Mouse (Mus musculus): Measurements from ENCODE around the gene Tmeff2. TPM values are rescaled to one million over a fixed set of nuclear protein-coding genes. Genes with fewer than 3 reads are reported as not detected.

Gene Tmeff2
- polyA plus RNA-seq, 1 experiment from 2014 or later, result 11.6 TPM

DNA sequence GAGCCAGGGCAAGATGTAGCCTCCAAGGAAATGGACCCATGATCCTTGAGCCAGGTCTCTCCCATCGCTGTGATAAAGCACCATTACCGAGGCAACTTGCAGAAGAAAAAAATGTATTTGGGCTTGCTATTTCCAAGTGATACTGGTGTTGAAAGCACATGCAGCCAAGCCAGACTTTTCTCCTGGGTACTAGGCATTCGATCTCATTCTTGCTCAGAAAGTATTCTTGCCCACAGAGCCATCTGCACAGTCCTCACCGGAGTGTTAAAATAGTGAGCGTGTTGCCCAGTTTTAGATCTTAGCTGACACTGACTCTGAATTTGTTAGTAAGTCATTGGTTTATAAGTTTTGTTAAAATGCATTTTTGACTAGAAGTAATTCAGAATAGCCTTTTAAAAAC is 215.3 kb downstream of the Tmeff2 start:
- H3K4me3 ChIP-seq (replicated peaks), result no peak overlapping the region
- WGBS, result 84% methylated on average over 5 of the region's 5 CpGs
- no peak overlapping the region for H3K27ac ChIP-seq (replicated peaks)
- H3K27me3 ChIP-seq, result no peaks in the 10 kb centered on the region
- H3K4me1 ChIP-seq, result no peaks in the 10 kb centered on the region
- H3K9ac ChIP-seq, result no peak overlapping the region
- H3K9me3 ChIP-seq (replicated peaks), result no peaks in the 10 kb centered on the region
- ATAC-seq (ENCODE audit: insufficient number of reproducible peaks, low FRiP score, low TSS enrichment, low read depth), result no peak
- H3K4me2 ChIP-seq (replicated peaks), result no peak overlapping the region
- no peaks in the 10 kb centered on the region for H3K36me3 ChIP-seq

GRCm38 (mm10) chr1:51117830-51118229 is 217.4 kb downstream of the Tmeff2 start:
- ATAC-seq (ENCODE audit: insufficient number of reproducible peaks, low FRiP score, low TSS enrichment, low read depth), result no peak
- WGBS, result 85% methylated on average over 2 of the region's 2 CpGs
- no peak overlapping the region for H3K4me2 ChIP-seq (replicated peaks)

GRCm38 (mm10) chr1:51125671-51126424 is 225.4 kb downstream of the Tmeff2 start:
- no peak overlapping the region for H3K4me2 ChIP-seq (replicated peaks)
- WGBS, result 50% methylated on average over 10 of the region's 10 CpGs

More at GRCm38 (mm10) chr1:51117830-51118229, 217.4 kb downstream of the Tmeff2 start:
- H3K27me3 ChIP-seq, result no peaks in the 10 kb centered on the region
- no peaks in the 10 kb centered on the region for H3K9me3 ChIP-seq (replicated peaks)
- no peak overlapping the region for H3K9ac ChIP-seq
- H3K4me3 ChIP-seq (replicated peaks), result no peak overlapping the region
- no peaks in the 10 kb centered on the region for H3K36me3 ChIP-seq
- H3K4me1 ChIP-seq, result no peaks in the 10 kb centered on the region
- H3K27ac ChIP-seq (replicated peaks), result no peak overlapping the region

DNA sequence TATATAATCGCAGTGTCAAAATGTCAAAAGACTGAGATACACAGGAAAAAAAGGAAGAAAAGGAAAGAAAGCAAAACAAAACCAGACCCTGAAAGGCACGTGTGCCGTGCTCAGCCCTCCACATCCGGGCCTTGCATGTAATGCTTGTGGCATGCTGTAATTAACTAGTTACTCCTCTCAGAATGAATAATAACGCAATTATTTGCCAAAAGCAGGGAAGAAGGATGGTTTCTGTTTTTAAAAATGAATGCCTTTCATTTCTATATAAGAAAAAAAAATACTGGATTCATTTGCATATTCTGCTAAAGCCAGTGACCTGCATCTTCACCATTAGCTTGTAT is 225.9 kb downstream of the Tmeff2 start:
- no peak overlapping the region for H3K4me2 ChIP-seq (replicated peaks)
- no peak overlapping the region for H3K27ac ChIP-seq (replicated peaks)
- no peaks in the 10 kb centered on the region for H3K9me3 ChIP-seq (replicated peaks)
- no peaks in the 10 kb centered on the region for H3K36me3 ChIP-seq
- H3K9ac ChIP-seq, result no peak overlapping the region
- H3K4me3 ChIP-seq (replicated peaks), result no peak overlapping the region
- H3K4me1 ChIP-seq, result 0 out of 2 replicates have a peak, but pooled peaks cover 3% of the 10 kb centered on the region
- H3K27me3 ChIP-seq, result no peaks in the 10 kb centered on the region
- no peak for ATAC-seq (ENCODE audit: insufficient number of reproducible peaks, low FRiP score, low TSS enrichment, low read depth)
- WGBS, result 38% methylated on average over 5 of the region's 5 CpGs

More at GRCm38 (mm10) chr1:51125671-51126424, 225.4 kb downstream of the Tmeff2 start:
- Histone ChIP-seq H3K9ac (no peak overlapping the region), H3K27ac (replicated peaks) (no peak overlapping the region), H3K27me3 (no peaks in the 10 kb centered on the region), H3K9me3 (replicated peaks) (no peaks in the 10 kb centered on the region), H3K4me1 (0 out of 2 replicates have a peak, but pooled peaks cover 3% of the 10 kb centered on the region), H3K36me3 (no peaks in the 10 kb centered on the region), H3K4me3 (replicated peaks) (no peak overlapping the region)
- no peak; the same call in 1 of the 2 replicates for ATAC-seq (ENCODE audit: insufficient number of reproducible peaks, low FRiP score, low TSS enrichment, low read depth)

DNA sequence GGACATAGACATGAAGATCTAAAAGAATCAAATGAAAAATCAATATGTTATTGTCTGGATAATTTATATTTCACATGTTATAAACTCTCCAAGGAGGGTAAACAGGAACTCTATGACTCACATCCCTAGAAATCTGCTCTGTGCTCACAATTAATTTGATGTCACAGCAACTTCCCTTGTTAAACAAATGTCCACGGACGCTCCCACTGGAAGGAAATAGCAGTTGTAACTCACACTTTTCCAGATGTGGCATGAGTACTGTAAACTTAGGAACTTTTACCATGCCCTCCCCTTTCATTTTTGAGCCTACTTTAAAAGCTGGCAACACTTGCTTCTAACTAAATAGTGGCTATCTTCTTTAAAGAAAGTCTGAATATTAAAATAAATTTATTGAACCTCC is 236.3 kb downstream of the Tmeff2 start:
- WGBS, result 26% methylated on average over 2 of the region's 2 CpGs
- no peak overlapping the region for H3K27ac ChIP-seq (replicated peaks)
- H3K4me3 ChIP-seq (replicated peaks), result no peak overlapping the region
- no peaks in the 10 kb centered on the region for H3K36me3 ChIP-seq
- no peaks in the 10 kb centered on the region for H3K9me3 ChIP-seq (replicated peaks)
- no peak for ATAC-seq (ENCODE audit: insufficient number of reproducible peaks, low FRiP score, low TSS enrichment, low read depth)
- no peak overlapping the region for H3K4me2 ChIP-seq (replicated peaks)
- no peaks in the 10 kb centered on the region for H3K4me1 ChIP-seq
- no peaks in the 10 kb centered on the region for H3K27me3 ChIP-seq
- H3K9ac ChIP-seq, result no peak overlapping the region

GRCm38 (mm10) chr1:51139605-51140004 is 239.2 kb downstream of the Tmeff2 start:
- Histone ChIP-seq H3K9ac (no peak overlapping the region), H3K36me3 (no peaks in the 10 kb centered on the region), H3K4me2 (replicated peaks) (no peak overlapping the region), H3K27me3 (no peaks in the 10 kb centered on the region), H3K27ac (replicated peaks) (no peak overlapping the region), H3K4me1 (no peaks in the 10 kb centered on the region), H3K9me3 (replicated peaks) (no peaks in the 10 kb centered on the region), H3K4me3 (replicated peaks) (no peak overlapping the region)
- ATAC-seq (ENCODE audit: insufficient number of reproducible peaks, low FRiP score, low TSS enrichment, low read depth), result no peak
- WGBS, result 83% methylated on average over 10 of the region's 10 CpGs

- no peak overlapping the region for H3K4me2 ChIP-seq (replicated peaks)
- H3K27ac ChIP-seq (replicated peaks), result no peak overlapping the region
- H3K27me3 ChIP-seq, result no peaks in the 10 kb centered on the region
- H3K4me1 ChIP-seq, result no peaks in the 10 kb centered on the region
- H3K36me3 ChIP-seq, result no peaks in the 10 kb centered on the region
- H3K9me3 ChIP-seq (replicated peaks), result no peaks in the 10 kb centered on the region
- no peak overlapping the region for H3K9ac ChIP-seq
- 85% methylated on average over 1 of the region's 1 CpGs for WGBS
- ATAC-seq (ENCODE audit: insufficient number of reproducible peaks, low FRiP score, low TSS enrichment, low read depth), result no peak
- H3K4me3 ChIP-seq (replicated peaks), result no peak overlapping the region
These were observed 240.9 kb downstream of the Tmeff2 start for GRCm38 (mm10) chr1:51141381-51141780.

GRCm38 (mm10) chr1:51142729-51143128 is 242.3 kb downstream of the Tmeff2 start:
- 73% methylated on average over 3 of the region's 3 CpGs for WGBS
- no peaks in the 10 kb centered on the region for H3K36me3 ChIP-seq
- no peaks in the 10 kb centered on the region for H3K9me3 ChIP-seq (replicated peaks)
- H3K4me1 ChIP-seq, result no peaks in the 10 kb centered on the region
- no peak overlapping the region for H3K27ac ChIP-seq (replicated peaks)
- H3K4me2 ChIP-seq (replicated peaks), result no peak overlapping the region
- H3K27me3 ChIP-seq, result no peaks in the 10 kb centered on the region
- H3K9ac ChIP-seq, result no peak overlapping the region
- H3K4me3 ChIP-seq (replicated peaks), result no peak overlapping the region
- ATAC-seq (ENCODE audit: insufficient number of reproducible peaks, low FRiP score, low TSS enrichment, low read depth), result no peak

GRCm38 (mm10) chr1:51145693-51146092 is 245.2 kb downstream of the Tmeff2 start:
- Histone ChIP-seq H3K36me3 (no peaks in the 10 kb centered on the region), H3K4me1 (no peaks in the 10 kb centered on the region), H3K27ac (replicated peaks) (no peak overlapping the region), H3K9ac (no peak overlapping the region), H3K4me3 (replicated peaks) (no peak overlapping the region), H3K9me3 (replicated peaks) (no peaks in the 10 kb centered on the region), H3K4me2 (replicated peaks) (no peak overlapping the region), H3K27me3 (no peaks in the 10 kb centered on the region)
- 67% methylated on average over 4 of the region's 4 CpGs for WGBS
- no peak for ATAC-seq (ENCODE audit: insufficient number of reproducible peaks, low FRiP score, low TSS enrichment, low read depth)

DNA sequence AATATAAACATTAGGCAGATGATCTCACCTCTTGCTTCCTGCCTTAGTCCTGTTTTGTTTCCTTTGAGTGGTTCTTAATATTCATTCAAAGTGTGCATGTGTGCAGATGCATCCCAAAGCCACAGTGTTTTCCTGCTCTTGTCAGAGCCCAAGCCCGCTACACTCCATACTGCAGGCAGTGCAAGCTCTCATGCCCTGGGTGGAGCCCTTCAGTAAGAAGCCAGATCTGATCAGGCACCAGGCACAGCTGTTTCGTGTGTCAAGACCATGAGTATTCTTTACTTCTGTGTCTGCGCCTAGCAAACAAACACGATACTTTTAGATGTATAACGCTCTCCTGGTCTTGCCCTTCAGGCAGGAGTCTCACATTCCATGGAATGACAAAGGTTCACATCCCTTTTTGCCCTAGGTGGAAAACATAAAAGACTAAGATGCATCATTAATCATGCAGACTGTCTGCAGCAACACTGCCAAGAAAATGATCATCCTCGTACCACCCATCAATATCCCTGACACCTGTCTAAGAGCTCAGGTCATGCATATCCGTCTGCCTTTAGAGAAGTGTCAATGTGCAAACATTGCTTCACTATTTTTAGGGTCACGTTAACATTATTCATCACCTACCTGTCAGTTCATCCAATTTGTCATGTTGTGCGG is 248.2 kb downstream of the Tmeff2 start:
- no peak overlapping the region for H3K27ac ChIP-seq (replicated peaks)
- H3K27me3 ChIP-seq, result no peaks in the 10 kb centered on the region
- ATAC-seq (ENCODE audit: insufficient number of reproducible peaks, low FRiP score, low TSS enrichment, low read depth), result no peak
- no peaks in the 10 kb centered on the region for H3K4me1 ChIP-seq
- WGBS, result 53% methylated on average over 9 of the region's 9 CpGs
- no peaks in the 10 kb centered on the region for H3K36me3 ChIP-seq
- no peaks in the 10 kb centered on the region for H3K9me3 ChIP-seq (replicated peaks)
- H3K4me2 ChIP-seq (replicated peaks), result no peak overlapping the region
- no peak overlapping the region for H3K4me3 ChIP-seq (replicated peaks)
- no peak overlapping the region for H3K9ac ChIP-seq

- H3K36me3 ChIP-seq, result no peaks in the 10 kb centered on the region
- no peak overlapping the region for H3K4me3 ChIP-seq (replicated peaks)
- H3K27ac ChIP-seq (replicated peaks), result no peak overlapping the region
- H3K4me1 ChIP-seq, result no peaks in the 10 kb centered on the region
- no peaks in the 10 kb centered on the region for H3K27me3 ChIP-seq
- no peaks in the 10 kb centered on the region for H3K9me3 ChIP-seq (replicated peaks)
- no peak overlapping the region for H3K4me2 ChIP-seq (replicated peaks)
- ATAC-seq (ENCODE audit: insufficient number of reproducible peaks, low FRiP score, low TSS enrichment, low read depth), result no peak
- no peak overlapping the region for H3K9ac ChIP-seq
- WGBS, result 58% methylated on average over 4 of the region's 4 CpGs
These were observed 249.0 kb downstream of the Tmeff2 start for GRCm38 (mm10) chr1:51149488-51149887.

DNA sequence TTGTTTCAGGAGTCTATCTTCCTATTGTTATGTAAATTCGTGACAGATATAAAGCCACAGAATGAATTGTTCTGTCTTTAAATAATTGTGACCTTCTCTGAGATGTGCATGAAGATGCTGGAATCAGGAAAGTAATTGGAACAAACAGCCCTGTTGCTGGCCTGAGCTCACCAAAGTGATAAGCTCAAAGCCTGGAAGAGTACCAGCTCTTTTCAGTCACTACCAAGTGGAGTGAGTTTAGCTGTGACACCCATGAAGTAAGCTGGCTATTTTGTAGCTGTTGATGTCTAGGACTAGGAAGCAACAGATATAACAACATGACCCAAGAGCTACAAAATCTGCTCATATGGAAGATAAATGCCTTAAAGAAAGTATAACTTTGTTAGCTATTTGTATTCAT is 249.4 kb downstream of the Tmeff2 start:
- no peak for ATAC-seq (ENCODE audit: insufficient number of reproducible peaks, low FRiP score, low TSS enrichment, low read depth)
- Histone ChIP-seq H3K4me2 (replicated peaks) (no peak overlapping the region), H3K36me3 (no peaks in the 10 kb centered on the region), H3K4me3 (replicated peaks) (no peak overlapping the region), H3K4me1 (no peaks in the 10 kb centered on the region), H3K9me3 (replicated peaks) (no peaks in the 10 kb centered on the region), H3K27ac (replicated peaks) (no peak overlapping the region), H3K9ac (no peak overlapping the region), H3K27me3 (no peaks in the 10 kb centered on the region)
- 87% methylated on average over 1 of the region's 1 CpGs for WGBS
